Mouse (Mus musculus) heart, adult 2 months (tissue): ENCODE measurements around the gene Cttnbp2. TPM values are rescaled to one million over a fixed set of nuclear protein-coding genes. Genes with fewer than 3 reads are reported as not detected.
"Not testable (repeated sequence)": the region's sequence is repeated elsewhere in the genome, so short reads cannot be mapped to it uniquely, and the experiment has no call there.

ENCODE experiments used
- DNase-seq, 2 experiments: peaks; one replicate each; pipeline ENCODE4 v3.0.0; 2021
- H3K27ac ChIP-seq: fragments of 200-600 bp; 2 replicates; pipeline ENCODE4 v1.8.1; 2022
- H3K27me3 ChIP-seq: fragments of 200-500 bp; 2 replicates; pipeline ENCODE4 v1.6.1; 2012; ENCODE audit warnings: mild to moderate bottlenecking, low read length, inconsistent platforms, mixed read lengths; ENCODE audit not compliant: control insufficient read depth, insufficient read depth
- H3K36me3 ChIP-seq: fragments of 200-500 bp; 2 replicates; pipeline ENCODE4 v1.6.1; 2012; ENCODE audit warnings: low read length, inconsistent platforms; ENCODE audit not compliant: control insufficient read depth, insufficient read depth
- H3K4me1 ChIP-seq: fragments of 200-500 bp; 2 replicates; pipeline ENCODE4 v1.6.1; 2011; ENCODE audit warnings: low read length; ENCODE audit not compliant: control insufficient read depth, insufficient read depth
- H3K4me3 ChIP-seq: fragments of 200-600 bp; 2 replicates; pipeline ENCODE4 v1.8.1; 2022
- H3K79me2 ChIP-seq: fragments of 200-500 bp; replicated peaks from 2 replicates; pipeline ENCODE4 v1.6.1; 2012; ENCODE audit warnings: mild to moderate bottlenecking, inconsistent platforms, low read length, moderate library complexity, mixed read lengths; ENCODE audit not compliant: control insufficient read depth, insufficient read depth
- H3K9ac ChIP-seq: fragments of 200-500 bp; 2 replicates; pipeline ENCODE4 v1.6.1; 2012; ENCODE audit warnings: low read depth, mild to moderate bottlenecking, control low read depth, inconsistent platforms, low read length, mixed read lengths
- CTCF ChIP-seq: fragments of 200-600 bp; IDR thresholded peaks from 2 replicates; pipeline ENCODE4 v1.8.1; 2022; ENCODE audit warnings: antibody characterized with exemption, mild to moderate bottlenecking, moderate library complexity
- EP300 ChIP-seq: fragments of 200-500 bp; IDR thresholded peaks from 2 replicates; pipeline ENCODE4 v1.6.1; 2011; ENCODE audit warnings: low read depth, low read length, control low read depth; ENCODE audit not compliant: insufficient read depth
- POLR2A ChIP-seq: fragments of 200-500 bp; IDR thresholded peaks from 2 replicates; pipeline ENCODE4 v1.6.1; 2011; ENCODE audit warnings: mild to moderate bottlenecking, low read depth, low read length, control low read depth; ENCODE audit not compliant: insufficient read depth
- WGBS: fragments of 180-500 bp; shearing (Covaris S2); methylation state at CpG from one replicate; pipeline ENCODE4 v1.1.7; 2018; 5-methylcytosine and 5-hydroxymethylcytosine counted together
- intact Hi-C: fragments of 180-260 bp; cut with DNase I; formaldehyde crosslinking; loops from one replicate; pipeline ENCODE4 v1.15.1; 2025
- polyA plus RNA-seq: library from polyadenylated mRNA; depleted of rRNA; stranded (reverse); fragments of >200 nt; gene quantifications from 2 replicates; pipeline ENCODE4 v1.2.3, GENCODE M21; 2012
- total RNA-seq, 2 experiments: library from RNA; stranded (reverse); gene quantifications; 2 replicates each; pipeline ENCODE4 v1.2.3; 2021

Gene Cttnbp2
- total and polyA plus RNA-seq, 3 experiments = 0.66 to 2.3 (median 1.3) TPM

DNA sequence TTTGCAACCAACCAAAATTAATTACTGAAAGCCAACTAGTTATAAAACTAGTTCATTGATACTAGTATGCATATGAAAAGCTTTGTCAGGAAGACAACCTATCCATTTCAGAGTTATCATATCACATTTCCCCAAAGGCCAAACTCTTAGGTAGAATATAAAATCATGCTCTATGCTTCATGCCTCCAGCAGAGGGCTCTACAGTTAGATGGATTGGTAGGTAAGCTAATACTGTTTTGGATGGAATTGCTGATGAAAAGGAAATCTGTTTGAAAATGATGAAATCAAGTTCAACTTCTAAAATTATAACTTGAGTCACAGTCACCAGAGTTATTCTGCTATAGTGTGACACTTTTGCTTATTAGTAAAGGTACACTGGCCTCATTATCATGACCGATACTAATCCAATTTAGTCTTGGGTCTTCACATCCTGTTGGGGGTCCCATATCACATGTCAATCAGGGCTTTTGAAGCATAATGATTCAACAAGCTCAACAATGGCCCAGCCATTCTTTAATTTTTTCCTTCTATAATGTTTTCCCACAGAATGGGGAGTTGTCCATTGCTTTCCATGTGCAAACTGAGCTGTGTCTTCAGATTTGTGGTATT lies 113.5 kb downstream of the Cttnbp2 start:
- DNase-seq = no peak
- TF ChIP-seq POLR2A (no peak), CTCF (peak; percentile 72)
- no peak overlapping the region for H3K9ac ChIP-seq
- H3K4me3 ChIP-seq = no peak overlapping the region
- no peaks in the 10 kb centered on the region for H3K27me3 ChIP-seq
- no peaks in the 10 kb centered on the region for H3K4me1 ChIP-seq
- 100% methylated on average over 1 of the region's 1 CpGs for WGBS
- no peak overlapping the region for H3K27ac ChIP-seq
- H3K79me2 ChIP-seq = no peaks in the 10 kb centered on the region
- intact Hi-C loops = loop anchor here (1.0 kb wide), 1 partner anchor 418 kb away; no protein-coding TSS in a partner anchor
- no peaks in the 10 kb centered on the region for H3K36me3 ChIP-seq

DNA sequence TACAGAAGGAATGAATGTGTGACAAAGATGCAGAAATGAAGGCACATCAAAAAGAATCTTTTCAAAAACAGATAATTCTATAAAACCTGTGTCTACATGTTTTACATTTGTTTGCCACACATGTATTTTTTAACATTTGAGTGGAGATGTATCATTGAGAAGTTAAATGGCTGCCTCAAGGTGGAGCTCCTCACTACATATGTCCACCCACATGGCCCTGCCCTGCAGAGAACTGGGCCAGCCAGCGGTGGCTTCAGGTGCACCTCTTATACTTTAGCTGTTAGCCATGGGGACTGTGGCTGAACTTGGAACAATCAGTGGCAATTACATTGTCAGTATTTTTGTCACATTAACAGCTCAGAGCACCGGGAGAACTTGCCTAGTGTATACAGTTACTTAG lies 133.3 kb downstream of the Cttnbp2 start:
- Histone ChIP-seq H3K79me2 (no peaks in the 10 kb centered on the region), H3K4me1 (no peaks in the 10 kb centered on the region), H3K9ac (no peak overlapping the region), H3K27me3 (no peaks in the 10 kb centered on the region), H3K27ac (no peak overlapping the region), H3K36me3 (no peaks in the 10 kb centered on the region), H3K4me3 (no peak overlapping the region)
- WGBS = 84% methylated on average over 2 of the region's 2 CpGs
- no peak for DNase-seq
- intact Hi-C loops = no loop called here
- TF ChIP-seq CTCF (0 out of 2 replicates have a peak, but pooled peaks have one; percentile 10), EP300 (no peak)

DNA sequence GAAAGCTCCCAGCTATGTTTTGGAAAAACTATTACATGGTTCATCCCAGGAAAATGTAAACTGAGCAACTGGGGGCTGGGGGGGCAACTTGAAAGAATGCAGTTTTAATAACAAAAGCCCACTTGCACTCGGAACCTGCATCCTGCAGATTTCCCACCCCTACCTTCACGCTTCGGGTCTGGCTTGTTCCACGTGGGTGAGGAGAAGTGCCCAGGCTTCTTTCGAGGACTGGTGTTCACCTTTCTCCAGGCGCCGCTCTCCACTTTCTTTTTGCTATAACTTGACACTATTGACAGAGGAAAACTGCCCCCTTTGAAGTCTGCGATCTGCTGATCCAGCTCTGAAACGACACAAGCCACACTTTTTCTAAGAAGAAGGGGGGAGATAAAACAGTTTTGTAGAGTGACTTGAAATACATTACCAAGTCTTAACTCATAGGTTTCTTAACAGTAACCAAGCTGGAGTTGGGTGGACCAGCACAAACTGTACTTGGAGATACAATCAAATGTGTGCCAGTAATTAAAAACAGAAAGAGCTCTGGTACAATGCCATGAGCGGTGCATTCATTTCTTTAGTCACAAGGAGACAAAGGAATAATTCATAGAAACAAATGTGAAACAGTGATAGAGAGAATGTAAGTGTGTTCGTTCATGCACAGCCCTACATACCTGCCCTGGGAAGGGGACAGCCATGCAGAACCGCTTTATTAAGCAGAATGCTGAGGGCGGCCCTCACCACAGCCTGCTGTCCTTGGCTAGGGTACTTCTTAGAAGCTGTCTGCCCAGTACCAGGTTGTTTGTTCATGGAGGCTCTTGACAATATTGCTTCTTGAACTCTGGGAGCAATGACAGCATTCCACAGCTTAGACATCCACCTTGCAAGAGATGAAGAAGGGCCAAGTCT lies 134.1 kb downstream of the Cttnbp2 start:
- Histone ChIP-seq H3K9ac (no peak overlapping the region), H3K4me1 (no peaks in the 10 kb centered on the region), H3K27ac (no peak overlapping the region), H3K36me3 (no peaks in the 10 kb centered on the region), H3K27me3 (no peaks in the 10 kb centered on the region), H3K79me2 (no peaks in the 10 kb centered on the region), H3K4me3 (no peak overlapping the region)
- 85% methylated on average over 13 of the region's 13 CpGs for WGBS
- DNase-seq = no peak
- intact Hi-C loops = no loop called here
- TF ChIP-seq CTCF (no peak), EP300 (no peak), POLR2A (no peak)

DNA sequence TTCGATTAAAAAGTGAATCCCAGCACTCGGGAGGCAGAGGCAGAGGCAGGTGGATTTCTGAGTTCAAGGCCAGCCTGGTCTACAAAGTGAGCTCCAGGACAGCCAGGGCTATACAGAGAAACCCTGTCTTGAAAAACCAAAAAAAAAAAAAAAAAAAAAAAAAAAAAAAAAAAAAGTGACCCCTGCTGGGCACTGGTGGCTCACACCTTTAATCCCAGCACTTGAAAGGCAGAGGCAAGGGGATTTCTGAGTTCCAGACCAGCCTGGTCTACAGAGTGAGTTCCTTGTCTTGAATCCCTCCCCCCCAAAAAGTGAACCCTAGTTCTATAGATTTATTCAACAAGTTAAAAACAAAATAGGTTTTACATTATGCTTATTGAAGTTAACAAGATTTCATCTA lies 136.9 kb downstream of the Cttnbp2 start:
- H3K9ac ChIP-seq, H3K27me3 ChIP-seq, H3K79me2 ChIP-seq, H3K4me3 ChIP-seq, DNase-seq, H3K4me1 ChIP-seq, H3K27ac ChIP-seq, intact Hi-C loops, H3K36me3 ChIP-seq: not testable (repeated sequence)
- WGBS = 80% methylated on average over 2 of the region's 2 CpGs

DNA sequence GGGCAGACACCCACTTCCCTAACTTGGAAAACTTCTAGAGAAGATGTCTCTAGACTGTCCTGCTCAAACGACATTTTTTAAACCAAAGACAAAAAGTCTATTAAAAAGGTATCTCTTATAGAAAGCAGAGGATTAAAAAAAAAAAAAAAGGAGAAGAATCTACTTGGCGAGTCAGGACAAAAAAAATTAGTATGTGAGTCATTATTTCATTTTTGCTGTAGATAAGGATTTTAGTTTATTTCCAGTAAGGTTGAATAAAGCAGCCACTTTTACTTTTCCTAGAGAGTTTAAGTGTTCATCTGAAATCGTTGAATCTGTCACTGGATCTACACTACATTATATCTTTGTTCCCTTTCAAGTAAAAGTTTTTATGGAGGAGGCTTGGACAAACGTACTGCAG lies 139.9 kb downstream of the Cttnbp2 start:
- 72% methylated on average over 4 of the region's 4 CpGs for WGBS
- Histone ChIP-seq H3K4me3 (no peak overlapping the region), H3K9ac (no peak overlapping the region), H3K4me1 (no peaks in the 10 kb centered on the region), H3K79me2 (no peaks in the 10 kb centered on the region), H3K27me3 (no peaks in the 10 kb centered on the region), H3K27ac (no peak overlapping the region), H3K36me3 (no peaks in the 10 kb centered on the region)
- intact Hi-C loops = no loop called here
- no peak for DNase-seq
- TF ChIP-seq EP300 = no peak

DNA sequence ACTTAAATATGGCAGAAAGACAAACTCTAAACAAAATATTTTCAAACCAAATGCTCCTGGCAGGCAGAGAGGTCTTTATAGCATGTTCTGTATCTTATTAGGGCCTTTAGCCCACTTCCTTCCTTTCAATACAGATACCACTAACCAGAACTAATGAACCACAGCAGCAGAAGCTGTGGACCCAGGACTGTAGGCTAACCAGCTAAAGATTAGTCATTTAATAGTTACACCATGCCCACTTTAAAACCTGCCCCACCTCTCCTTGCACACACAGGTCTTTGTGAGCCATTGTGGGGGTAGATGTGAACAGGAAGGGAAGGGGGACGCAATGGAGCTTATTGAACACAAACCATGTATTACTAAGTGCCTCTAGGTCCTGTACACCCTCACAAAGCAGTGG lies 141.0 kb downstream of the Cttnbp2 start:
- 88% methylated on average over 1 of the region's 1 CpGs for whole genome bisulfite sequencing
- Histone ChIP-seq H3K4me1 (no peaks in the 10 kb centered on the region), H3K27me3 (no peaks in the 10 kb centered on the region), H3K9ac (no peak overlapping the region), H3K27ac (no peak overlapping the region), H3K36me3 (no peaks in the 10 kb centered on the region), H3K4me3 (no peak overlapping the region), H3K79me2 (no peaks in the 10 kb centered on the region)
- TF ChIP-seq POLR2A (no peak), CTCF (no peak), EP300 (no peak)
- intact Hi-C loops = no loop called here
- DNase-seq = no peak
